Mouse (Mus musculus) cerebellum, postnatal 25 days (tissue): ENCODE data around the gene Dnajc10.

ENCODE experiments used
- DNase-seq, 2 experiments: peaks; one replicate each; pipeline ENCODE4 v3.0.0; 2021; ENCODE audit warnings: mixed read lengths in 2 of 2

Gene Dnajc10

DNA sequence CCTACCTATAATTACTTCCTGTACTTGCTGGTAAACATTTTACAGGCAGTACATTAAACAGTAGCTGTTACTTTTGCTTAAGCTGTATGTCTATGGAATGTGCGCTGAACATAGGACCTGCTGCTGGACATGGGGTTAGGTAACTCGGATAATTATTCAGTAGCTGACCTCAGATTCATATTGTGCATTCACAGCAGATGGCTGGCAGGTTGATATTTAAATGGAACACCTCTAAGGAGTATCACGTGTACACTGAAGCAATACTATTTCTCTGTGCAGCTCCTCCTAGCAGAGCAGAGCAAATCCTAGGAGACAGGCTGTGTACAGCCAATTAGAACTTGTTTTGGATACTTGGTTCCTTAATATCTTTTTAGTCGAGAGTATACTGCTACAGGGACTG lies 39.3 kb downstream of the Dnajc10 start:
- no peak for DNase-seq

DNA sequence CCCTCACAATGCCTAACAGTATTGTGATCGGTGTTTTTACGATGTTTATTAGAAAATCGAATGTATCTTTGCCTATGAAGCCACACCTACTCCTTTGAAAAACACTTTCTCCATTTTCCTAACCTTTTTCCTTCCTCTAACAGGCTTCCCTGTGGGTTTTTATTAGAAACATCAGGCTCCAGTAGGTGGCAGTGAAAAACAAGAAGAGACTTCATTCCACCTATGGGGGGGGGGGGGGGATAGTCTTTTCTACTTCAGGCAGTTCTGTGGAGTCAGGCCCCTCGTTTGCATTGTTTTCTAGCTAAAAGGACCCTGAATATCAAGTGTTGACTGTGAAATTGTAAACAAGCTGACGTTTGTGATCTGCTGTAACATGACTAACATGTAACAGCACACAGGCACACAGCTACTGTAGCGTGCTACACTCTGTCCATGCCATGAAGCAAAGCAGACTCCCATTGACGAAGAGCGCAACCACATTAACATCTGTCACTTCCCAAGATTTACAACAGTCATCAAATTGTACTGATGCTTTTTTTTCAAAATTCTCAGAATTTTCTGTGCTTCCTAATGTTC lies 41.5 kb downstream of the Dnajc10 start:
- DNase-seq, result no peak

DNA sequence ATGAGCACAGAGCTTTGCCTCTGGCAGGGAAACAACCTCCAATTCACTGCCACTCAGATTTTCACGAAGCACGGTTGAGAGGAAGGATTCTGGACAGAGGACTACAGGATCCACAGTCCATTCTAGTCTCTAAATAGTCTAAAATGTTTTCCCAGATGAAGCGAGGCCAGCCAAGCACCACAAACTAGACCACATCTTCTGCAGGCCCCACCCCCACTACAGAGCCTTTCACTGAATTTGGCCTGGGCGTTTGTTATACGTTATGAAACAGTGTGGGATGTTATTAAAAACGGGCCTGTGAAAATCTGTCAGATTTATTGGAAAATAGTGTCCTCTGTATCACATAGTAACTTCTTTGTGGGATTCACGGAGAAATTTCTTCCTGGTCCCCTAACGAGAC lies 56.2 kb downstream of the Dnajc10 start:
- DNase-seq, result no peak

DNA sequence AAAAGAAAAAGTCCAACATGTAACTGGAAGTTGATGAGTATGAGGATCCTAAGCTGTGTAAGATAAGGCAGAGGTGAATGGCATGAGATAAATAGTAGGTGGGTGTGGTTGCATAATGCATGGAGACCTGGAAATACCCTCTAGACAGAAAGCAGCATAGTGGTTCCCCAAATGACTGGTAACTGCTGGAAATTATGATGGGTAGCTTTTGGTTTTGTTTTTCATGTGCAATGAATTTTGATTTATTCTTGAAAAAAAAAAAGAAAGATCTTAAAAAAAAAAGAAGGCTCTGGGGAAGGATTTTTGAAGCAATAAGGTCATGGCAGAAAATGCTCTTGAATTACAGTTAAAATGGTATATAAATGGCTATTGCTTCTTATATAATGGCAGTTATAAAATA lies 59.6 kb downstream of the Dnajc10 start:
- no peak for DNase-seq

DNA sequence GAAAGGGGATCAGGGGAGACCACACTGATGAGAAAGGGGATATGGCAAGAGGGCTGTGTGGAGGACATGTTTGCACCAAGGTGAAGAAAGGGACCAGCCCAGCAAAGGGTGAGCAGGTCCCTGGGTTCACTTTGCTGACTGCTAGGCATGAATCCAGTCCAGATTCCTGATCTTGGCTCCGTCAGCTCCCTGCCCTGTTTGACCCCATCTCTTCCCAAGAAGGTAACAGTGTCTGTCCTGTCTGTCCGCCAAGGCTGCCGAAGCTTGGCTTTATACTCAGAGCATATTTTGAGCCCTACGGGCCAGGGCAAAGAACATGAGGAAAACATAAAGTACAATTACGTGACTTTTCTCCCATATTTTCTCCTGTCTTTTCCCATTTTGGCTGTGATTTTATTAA lies 64.6 kb downstream of the Dnajc10 start:
- DNase-seq, result no peak

DNA sequence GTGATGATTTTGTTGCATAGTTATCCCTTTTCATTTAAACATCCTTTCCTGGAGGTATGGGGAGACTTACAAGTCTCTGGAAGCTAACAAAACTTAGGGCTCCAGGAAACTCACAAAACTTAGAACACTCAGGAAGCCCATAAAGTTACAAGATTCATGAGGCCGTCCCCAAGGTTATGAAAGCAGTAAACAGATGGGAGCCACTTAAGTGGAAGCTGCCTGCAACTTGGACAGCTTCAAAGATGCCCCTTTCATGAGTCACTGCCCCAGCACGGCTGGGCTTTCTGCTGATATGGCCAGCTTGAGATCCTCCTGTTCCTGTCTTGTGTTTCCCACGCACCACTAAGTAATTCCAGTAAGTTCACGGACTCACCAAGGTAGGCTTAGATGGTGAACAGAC lies 69.2 kb downstream of the Dnajc10 start:
- no peak for DNase-seq

DNA sequence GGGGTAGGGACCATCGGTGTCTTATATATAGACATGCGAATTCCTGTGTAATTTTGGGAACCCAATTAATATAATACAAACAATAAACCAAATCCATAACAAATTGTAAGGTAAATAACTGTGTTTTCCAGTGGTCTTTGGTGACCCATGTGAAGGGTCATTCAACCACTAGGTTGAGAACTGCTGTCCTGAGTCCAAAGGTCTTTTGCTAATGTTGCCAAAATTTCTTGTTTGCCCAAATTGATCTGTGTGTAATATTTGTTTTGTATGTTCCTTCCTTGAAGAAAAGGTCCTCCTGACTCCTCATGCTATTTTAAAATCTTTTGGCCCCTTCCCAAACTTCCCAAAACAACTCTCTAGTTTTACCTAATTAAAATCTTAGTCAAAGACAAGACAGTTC lies 71.0 kb downstream of the Dnajc10 start:
- no peak for DNase-seq

DNA sequence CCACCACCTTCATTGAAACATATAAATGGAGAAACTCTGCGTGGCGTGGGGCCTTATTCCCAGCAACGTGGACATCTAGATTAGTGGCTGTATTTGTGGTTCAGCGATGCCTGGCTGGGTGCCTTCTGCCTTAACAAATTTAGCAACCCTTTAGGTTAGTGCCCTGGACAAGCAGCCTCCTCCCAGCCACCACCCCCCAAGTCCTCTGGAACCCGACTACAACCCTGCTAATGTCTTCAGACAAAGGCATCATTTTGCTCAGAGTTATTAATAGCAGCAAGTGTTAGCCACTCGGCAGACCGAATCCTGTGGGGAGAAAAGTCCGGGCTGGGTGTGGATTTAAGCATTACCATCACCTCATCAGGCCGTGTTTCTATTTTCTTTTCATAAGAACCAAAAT lies 72.4 kb downstream of the Dnajc10 start:
- no peak for DNase-seq

DNA sequence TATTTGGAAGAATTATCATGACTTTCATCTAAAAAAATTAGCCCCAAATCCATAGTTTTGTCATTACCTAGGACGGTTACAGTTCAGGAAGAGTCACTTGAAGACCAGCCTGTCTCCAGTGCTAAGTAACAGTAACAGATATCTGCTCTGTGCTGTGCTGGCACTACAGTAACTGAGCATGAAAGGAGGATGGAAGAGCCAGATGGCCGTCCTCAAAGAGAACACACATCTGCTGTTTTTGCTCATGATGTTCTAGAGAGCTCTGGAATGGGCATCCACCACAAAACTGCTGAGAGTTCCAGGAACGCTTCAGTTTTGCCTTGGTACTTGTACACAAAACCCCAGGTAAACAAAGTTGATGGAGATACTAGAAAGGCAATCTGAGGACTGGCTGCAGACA lies 73.1 kb downstream of the Dnajc10 start:
- no peak for DNase-seq

DNA sequence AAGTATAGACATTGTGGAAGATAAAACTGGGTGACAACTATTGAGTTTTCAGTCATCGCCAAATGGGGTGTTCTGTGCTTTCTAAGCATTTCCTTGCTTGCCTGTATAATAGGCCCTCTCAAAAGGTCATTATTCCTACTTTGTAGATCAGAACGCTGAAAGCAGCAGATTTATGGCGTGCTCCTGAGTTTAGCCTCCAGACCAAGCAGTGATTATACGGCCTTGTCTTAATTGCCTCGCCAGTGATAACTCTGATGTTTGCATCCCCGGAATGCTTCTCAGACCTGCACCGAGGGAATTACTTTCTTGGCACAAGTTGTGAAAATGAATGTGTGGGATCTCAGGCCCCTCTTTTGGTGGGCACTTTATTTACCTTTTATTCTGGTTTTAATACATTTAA lies 80.8 kb downstream of the Dnajc10 start:
- DNase-seq, result no peak

DNA sequence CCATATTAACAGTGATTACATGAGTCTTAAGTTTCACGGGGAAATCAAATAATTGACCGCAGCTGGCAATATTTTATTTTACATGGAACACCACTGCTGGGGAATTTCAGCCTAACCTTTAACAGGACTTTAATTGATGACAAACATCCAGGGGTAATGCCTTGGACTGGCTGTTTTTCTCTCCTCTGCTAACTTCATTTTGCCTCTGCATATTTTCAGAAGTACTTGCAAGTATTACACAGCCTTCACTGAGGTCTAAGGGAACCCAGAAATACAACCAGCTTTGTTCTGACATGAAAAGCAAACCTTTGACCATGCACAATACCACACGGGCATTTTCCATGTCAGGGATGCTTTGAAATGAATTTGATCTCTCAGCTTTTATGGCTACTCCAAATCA lies 81.6 kb downstream of the Dnajc10 start:
- DNase-seq, result no peak

DNA sequence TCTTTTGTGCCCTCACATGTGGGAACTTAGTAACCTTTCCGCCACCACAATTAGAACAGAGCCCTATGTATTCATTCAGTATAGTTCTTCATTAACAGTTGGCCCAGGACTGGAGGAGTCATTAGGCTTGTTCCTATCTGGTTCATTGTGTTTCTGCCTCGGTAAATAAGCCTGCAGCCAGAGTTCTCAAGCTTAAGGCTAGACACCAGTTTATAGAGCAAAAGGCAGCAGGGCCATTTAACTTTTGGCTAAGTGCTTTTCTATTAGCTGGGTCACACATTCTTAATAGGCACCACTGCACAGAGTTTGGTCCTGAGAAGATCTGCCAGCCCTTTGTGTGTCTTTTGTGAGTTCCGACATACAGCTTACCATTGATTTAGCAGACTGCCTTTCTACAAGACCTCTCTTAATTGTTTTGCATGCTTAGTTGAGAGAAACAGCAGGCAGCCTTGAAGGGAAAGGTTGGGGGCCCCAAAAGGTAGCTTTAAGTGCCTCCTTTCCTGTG lies 83.4 kb downstream of the Dnajc10 start:
- no peak for DNase-seq
